Mouse (Mus musculus): ENCODE results near the gene Zfp217. TPM values are rescaled to one million over a fixed set of nuclear protein-coding genes. Genes with fewer than 3 reads are reported as not detected.

The Zfp217 gene
- polyA plus RNA-seq (2012) = 11.4 and 12.8 TPM in 2 replicates

DNA sequence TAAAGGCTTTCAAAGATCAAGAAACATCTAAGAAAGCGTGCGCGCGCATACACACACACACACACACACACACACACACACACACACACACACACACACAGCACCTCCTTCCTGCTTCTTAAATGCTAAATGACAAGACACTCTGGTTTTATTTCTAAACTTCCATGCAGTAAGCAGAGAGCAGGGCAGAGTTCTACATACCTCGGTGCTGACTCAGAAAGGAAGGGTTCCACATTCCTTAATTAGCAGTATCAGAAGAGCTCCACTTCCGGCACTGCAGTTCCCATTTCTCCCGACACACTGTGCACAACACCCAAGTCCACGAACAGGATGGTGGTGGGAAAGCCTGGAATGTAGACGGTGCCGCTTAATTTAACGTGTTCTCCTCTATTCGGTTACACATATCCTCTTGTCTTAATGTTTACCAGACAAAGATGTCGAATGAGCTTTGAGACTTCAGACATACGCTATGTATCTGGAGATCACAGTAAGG lies at the start of gene Zfp217:
Gene Zfp217, minus strand, starts transcription at position 443 of the 493 bp plus-strand sequence.

Data from megakaryocyte-erythroid progenitor cell, adult 5 weeks (primary cell).